Mouse (Mus musculus) cerebellum, adult 2 months (tissue): ENCODE measurements around the gene Mgat3. TPM values are rescaled to one million over a fixed set of nuclear protein-coding genes. Genes with fewer than 3 reads are reported as not detected.

Experiments
- DNase-seq, 2 experiments: peaks; one replicate each; pipeline ENCODE4 v3.0.0; 2021
- H3K27ac ChIP-seq: fragments of 200-500 bp; 2 replicates; pipeline ENCODE4 v1.5.1; 2012; ENCODE audit warnings: low read length, control low read depth, inconsistent platforms; ENCODE audit not compliant: insufficient read depth
- H3K27me3 ChIP-seq: fragments of 200-500 bp; 2 replicates; pipeline ENCODE4 v1.6.1; 2012; ENCODE audit warnings: inconsistent platforms, mild to moderate bottlenecking, low read length, moderate library complexity; ENCODE audit not compliant: control insufficient read depth, insufficient read depth
- H3K4me1 ChIP-seq: fragments of 200-500 bp; 2 replicates; pipeline ENCODE4 v1.6.1; 2011; ENCODE audit warnings: low read length; ENCODE audit not compliant: control insufficient read depth, insufficient read depth
- H3K4me3 ChIP-seq: fragments of 200-500 bp; replicated peaks from 2 replicates; pipeline ENCODE3; 2011; ENCODE audit warnings: mild to moderate bottlenecking, low read depth, low read length, control low read depth; ENCODE audit not compliant: insufficient read depth
- CTCF ChIP-seq: fragments of 200-500 bp; IDR thresholded peaks from 2 replicates; pipeline ENCODE4 v1.5.1; 2011; ENCODE audit warnings: low read depth, mild to moderate bottlenecking, control low read depth, low read length, moderate library complexity, borderline replicate concordance; ENCODE audit not compliant: insufficient read depth
- POLR2A ChIP-seq: fragments of 200-500 bp; IDR thresholded peaks from 2 replicates; pipeline ENCODE4 v1.6.1; 2011; ENCODE audit warnings: low read length, control low read depth, borderline replicate concordance; ENCODE audit not compliant: insufficient read depth
- WGBS: fragments of 180-500 bp; shearing (Covaris S2); methylation state at CpG from one replicate; pipeline ENCODE4 v1.1.7; 2018; 5-methylcytosine and 5-hydroxymethylcytosine counted together
- polyA plus RNA-seq: library from polyadenylated mRNA; depleted of rRNA; stranded (reverse); fragments of >200 nt; gene quantifications from 2 replicates; pipeline ENCODE4 v1.2.3, GENCODE M21; 2012

Mgat3 gene
- polyA plus RNA-seq, 1 experiment: 106 TPM

DNA sequence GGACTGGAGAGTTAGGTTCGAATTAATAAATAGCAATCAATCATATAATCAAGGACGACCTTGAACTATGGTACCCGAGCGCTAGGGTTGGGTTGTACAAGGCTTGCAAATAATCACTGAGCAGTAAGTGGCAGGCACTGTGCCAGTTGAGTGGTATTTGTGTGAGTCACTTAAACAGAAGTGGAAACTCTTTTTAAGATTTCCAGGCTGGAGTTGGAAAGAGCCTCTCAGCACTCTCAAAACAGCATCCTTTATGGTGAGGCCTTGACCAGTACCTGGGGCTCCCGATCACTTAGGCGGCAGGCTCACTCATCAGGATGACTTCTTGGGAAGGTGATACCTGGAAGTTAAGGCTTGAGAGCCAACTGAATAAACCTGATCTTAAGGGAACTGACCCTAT, 80.7 kb downstream of the Mgat3 start:
- Histone ChIP-seq H3K4me1 (peaks cover 16% of the 10 kb centered on the region), H3K27ac (peak overlapping the region; percentile 85), H3K27me3 (no peaks in the 10 kb centered on the region), H3K4me3 (peak overlapping the region; percentile 93)
- WGBS: 58% methylated on average over 6 of the region's 6 CpGs
- no peak for TF ChIP-seq POLR2A
- TF ChIP-seq CTCF: no peak
- DNase-seq: peak; percentile 37 to 40

DNA sequence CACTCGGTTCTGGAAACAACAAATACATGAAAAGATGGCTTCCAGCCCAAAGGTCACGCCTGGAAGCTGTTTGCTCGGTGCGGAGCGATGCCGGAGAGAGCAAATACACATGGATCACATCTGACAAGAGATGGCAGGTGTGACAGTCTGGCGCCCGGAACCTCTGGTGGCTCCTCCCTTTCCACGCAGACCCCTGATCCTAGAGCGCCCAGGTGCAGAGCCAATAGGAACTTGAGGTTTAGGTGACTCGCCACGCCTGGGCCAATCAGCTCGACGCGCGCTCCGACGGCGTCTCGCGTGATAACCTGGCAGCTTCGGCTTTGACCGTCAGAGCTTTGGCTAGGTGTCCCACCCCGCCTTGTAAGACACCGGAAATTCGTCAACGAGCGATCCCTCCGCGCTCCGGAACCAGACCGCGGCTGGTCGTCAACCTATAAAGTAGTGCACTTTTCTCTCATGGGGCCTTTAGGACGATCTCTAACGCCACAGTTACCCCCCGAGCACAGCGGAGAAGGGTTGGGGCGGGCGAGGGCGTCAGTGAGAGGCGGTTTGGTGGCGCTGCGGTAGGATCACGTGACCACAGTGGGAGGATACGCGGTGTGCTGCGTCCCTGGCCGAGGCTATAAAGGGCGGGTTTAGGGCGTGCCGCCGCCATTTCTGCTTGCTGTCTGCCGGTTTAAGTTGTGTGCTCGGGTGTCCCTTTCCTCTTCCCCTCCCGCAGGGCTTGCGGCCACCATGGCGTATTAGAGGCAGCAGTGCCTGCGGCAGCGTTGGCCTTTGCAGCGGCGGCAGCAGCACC, 81.5 kb downstream of the Mgat3 start, which contains the start of gene Atf4:
Gene Atf4 (plus strand): TSS at position 338 of the 799 bp plus-strand sequence.
- peaks cover 18% of the 10 kb centered on the region for H3K4me1 ChIP-seq
- DNase-seq: peak; percentile 99 to 100
- TF ChIP-seq CTCF (no peak), POLR2A (peak; percentile 100)
- peak within 1 kb of the TSS; percentile 100 for H3K27ac ChIP-seq
- H3K27me3 ChIP-seq: no peaks in the 10 kb centered on the region
- peak within 1 kb of the TSS; percentile 93 for H3K4me3 ChIP-seq
- under 1% methylated on average over 62 of the region's 62 CpGs for WGBS

DNA sequence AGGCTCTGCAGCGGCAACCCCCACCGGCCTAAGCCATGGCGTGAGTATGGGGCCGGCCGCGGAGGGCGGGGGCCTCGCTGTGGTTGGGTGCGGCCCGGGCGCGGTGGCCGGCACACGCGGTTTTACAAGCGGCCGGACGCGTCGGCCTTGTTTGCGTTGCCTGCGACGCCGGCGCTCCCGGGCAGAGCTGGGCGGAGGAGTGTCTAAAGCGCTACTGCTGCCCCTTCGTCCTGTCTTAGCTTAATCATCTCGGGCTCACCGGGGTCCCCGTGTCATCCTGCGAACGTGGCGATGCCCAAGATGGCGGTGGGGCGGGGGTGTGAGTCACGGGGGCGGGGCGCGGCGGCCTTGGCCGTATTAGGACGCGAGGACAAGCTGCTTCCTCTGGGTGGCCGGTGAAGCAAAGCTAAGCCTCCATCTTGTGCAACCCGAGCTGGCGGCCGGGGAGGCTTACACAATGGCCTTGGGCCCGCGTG, 82.2 kb downstream of the Mgat3 start:
- peak overlapping the region; percentile 80 for H3K4me3 ChIP-seq
- H3K4me1 ChIP-seq: peaks cover 21% of the 10 kb centered on the region
- 1% methylated on average over 51 of the region's 51 CpGs for WGBS
- TF ChIP-seq CTCF: no peak
- no peak for TF ChIP-seq POLR2A
- DNase-seq: peak; percentile 76 to 77
- peak overlapping the region; percentile 100 for H3K27ac ChIP-seq
- H3K27me3 ChIP-seq: no peaks in the 10 kb centered on the region

DNA sequence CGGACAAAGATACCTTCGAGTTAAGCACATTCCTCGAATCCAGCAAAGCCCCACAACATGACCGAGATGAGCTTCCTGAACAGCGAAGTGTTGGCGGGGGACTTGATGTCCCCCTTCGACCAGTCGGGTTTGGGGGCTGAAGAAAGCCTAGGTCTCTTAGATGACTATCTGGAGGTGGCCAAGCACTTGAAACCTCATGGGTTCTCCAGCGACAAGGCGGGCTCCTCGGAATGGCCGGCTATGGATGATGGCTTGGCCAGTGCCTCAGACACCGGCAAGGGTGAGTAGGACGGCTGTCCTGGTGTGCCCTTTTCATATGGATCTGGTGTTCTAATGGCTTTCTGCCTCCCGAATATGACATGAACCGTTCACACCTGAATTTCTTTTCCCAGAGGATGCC, 82.7 kb downstream of the Mgat3 start:
- no peak for TF ChIP-seq POLR2A
- TF ChIP-seq CTCF: no peak
- H3K27ac ChIP-seq: peak overlapping the region; percentile 75
- DNase-seq: peak in 1 of 2 experiments; percentile 37
- no peaks in the 10 kb centered on the region for H3K27me3 ChIP-seq
- peaks cover 21% of the 10 kb centered on the region for H3K4me1 ChIP-seq
- peak overlapping the region; percentile 80 for H3K4me3 ChIP-seq
- 1% methylated on average over 16 of the region's 16 CpGs for WGBS

DNA sequence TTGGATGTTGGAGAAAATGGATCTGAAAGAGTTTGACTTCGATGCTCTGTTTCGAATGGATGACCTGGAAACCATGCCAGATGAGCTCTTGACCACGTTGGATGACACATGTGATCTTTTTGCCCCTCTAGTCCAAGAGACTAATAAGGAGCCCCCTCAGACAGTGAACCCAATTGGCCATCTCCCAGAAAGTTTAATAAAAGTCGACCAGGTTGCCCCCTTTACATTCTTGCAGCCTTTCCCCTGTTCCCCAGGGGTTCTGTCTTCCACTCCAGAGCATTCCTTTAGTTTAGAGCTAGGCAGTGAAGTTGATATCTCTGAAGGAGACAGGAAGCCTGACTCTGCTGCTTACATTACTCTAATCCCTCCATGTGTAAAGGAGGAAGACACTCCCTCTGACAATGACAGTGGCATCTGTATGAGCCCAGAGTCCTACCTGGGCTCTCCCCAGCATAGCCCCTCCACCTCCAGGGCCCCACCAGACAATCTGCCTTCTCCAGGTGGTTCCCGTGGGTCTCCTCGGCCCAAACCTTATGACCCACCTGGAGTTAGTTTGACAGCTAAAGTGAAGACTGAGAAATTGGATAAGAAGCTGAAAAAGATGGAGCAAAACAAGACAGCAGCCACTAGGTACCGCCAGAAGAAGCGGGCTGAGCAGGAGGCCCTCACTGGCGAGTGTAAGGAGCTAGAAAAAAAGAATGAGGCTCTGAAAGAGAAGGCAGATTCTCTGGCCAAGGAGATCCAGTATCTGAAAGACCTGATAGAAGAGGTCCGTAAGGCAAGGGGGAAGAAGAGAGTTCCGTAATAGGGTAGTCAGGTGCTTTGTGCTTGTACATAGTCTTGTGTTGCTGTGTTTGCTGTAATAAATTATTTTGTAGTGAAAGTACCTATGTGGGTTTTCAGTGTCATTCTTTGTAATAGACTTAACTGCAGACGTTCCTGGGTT, 83.4 kb downstream of the Mgat3 start:
- TF ChIP-seq POLR2A (no peak), CTCF (no peak)
- Histone ChIP-seq H3K27me3 (no peaks in the 10 kb centered on the region), H3K4me3 (peak overlapping the region; percentile 80), H3K4me1 (peaks cover 21% of the 10 kb centered on the region), H3K27ac (0 out of 2 replicates have a peak overlapping the region, but pooled peaks have one; percentile 75)
- DNase-seq: peak in 1 of 2 experiments; percentile 23
- 24% methylated on average over 12 of the region's 12 CpGs for WGBS

DNA sequence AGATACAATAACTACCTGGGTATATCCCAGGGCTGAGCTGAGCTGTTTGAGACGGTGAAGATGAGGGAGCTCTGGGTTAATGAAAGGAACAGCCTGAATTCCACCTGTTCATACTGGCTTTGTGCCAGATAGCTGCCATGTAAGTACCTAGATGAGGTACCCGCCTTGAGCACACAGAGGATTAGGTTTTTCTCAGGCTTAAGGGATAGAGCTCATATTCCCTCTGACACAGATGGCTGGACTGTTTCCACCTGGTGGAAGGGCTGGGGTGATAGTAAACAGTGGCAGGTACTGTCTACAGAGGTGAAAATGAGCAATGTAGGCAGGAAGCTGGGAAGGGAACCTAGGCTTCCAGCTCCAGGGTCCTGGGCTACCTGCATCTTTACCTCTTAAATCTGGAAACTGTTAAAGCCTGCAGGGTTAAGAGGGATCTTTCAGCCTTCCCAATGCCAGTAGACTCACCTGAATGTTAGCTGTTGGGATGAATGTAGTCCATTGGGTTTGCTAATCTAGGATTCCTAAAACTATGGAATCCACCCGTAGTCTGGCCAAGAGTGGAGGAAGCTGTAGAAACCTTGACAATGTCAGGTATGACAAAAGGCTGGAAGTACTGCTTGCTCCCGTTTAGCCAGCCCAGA, 84.2 kb downstream of the Mgat3 start:
- Histone ChIP-seq H3K27ac (0 out of 2 replicates have a peak overlapping the region, but pooled peaks have one; percentile 19), H3K4me1 (peaks cover 21% of the 10 kb centered on the region), H3K4me3 (no peak overlapping the region), H3K27me3 (no peaks in the 10 kb centered on the region)
- TF ChIP-seq POLR2A: no peak
- WGBS: 8% methylated on average over 4 of the region's 4 CpGs
- peak; percentile 50 to 72 for DNase-seq

DNA sequence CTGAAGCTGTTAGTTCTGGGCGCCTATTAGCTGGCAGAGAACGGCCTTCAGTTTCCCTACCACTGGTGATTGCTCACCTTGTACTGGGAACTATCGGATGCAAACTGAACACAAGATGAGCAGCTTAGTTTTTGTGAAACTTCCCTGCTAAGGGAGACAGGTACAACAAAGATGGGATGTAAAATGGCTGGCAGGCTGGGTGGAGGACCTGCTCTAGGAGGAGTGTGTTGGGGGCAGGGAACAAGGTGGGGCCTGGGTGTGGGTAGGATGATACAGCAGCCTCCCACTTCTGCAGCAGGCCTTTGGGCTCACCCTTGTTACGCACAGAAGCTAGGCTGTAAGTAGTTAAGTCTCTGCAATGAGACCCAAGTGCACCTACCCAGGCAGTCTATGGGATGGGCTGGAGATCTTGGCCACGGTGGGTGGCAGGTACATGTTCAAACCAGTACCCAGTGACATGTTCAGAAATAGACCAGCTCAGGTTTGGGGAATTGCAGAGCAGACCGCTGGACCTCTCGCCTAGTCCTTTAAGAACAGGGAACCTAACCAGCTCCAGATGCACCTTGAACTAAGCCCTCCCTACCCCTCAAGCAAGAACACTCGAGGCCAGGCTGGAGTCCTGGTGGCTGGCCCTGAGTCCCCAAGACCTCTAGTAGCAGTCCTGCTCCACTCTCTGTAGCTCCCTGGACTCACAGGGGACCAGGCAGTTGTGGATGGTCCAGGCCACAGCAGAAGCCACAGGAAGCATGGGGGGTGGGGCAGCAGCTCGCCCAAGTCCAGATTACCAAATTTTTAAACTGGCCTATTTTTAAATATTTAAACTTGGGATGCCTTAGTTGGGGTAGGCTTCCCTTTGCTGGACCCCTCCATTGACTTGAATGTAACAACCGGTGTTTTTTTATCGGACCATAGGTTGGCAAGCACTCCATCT, 85.0 kb downstream of the Mgat3 start:
- TF ChIP-seq CTCF (no peak), POLR2A (peak; percentile 34; the same call in 1 of the 2 replicates)
- no peak for DNase-seq
- Histone ChIP-seq H3K4me1 (peaks cover 24% of the 10 kb centered on the region), H3K27me3 (no peaks in the 10 kb centered on the region), H3K4me3 (no peak overlapping the region), H3K27ac (0 out of 2 replicates have a peak overlapping the region, but pooled peaks have one; percentile 19)
- WGBS: 60% methylated on average over 11 of the region's 11 CpGs
